Mouse (Mus musculus) stomach, postnatal 0 days (tissue): ENCODE data around the gene Abl1.

Source experiments
- CTCF ChIP-seq: IDR thresholded peaks from 2 replicates; pipeline ENCODE4 v1.5.1; 2016; ENCODE audit warnings: antibody characterized with exemption, low read depth, mild to moderate bottlenecking, moderate library complexity
- EP300 ChIP-seq: optimal IDR thresholded peaks from 2 replicates; pipeline ENCODE3; 2016; ENCODE audit warnings: antibody characterized with exemption

GRCm38 (mm10) chr2:31836091-31836490, 147.9 kb downstream of the Abl1 start:
- TF ChIP-seq CTCF, result no peak
- TF ChIP-seq EP300, result no peak
